Mouse (Mus musculus) lung, postnatal 25 days (tissue): ENCODE measurements around the gene Lpp.

ENCODE experiments used
- DNase-seq: peaks from one replicate; pipeline ENCODE4 v3.0.0; 2022; ENCODE audit warnings: low spot score

Gene Lpp

DNA sequence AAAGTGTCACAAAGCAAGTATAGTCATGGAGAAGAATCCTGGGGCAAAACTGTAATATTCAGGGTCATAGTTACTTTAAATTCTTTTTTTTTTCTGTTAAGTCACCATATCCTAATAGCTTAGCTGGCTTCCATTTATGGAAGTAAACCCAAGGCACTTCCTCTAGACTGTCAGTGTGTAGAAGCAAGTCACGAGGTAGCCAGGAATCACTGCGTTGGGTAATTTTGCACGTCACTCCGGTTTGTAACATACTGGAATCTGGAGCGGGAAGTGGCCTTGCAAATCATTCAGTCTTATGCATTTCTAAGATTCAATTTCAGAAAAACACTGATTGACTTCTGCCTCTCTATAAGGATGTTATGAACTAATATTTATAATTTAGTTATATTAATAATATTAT, 232.3 kb downstream of the Lpp start:
- DNase-seq: peak; percentile 60

- DNase-seq: no peak
Measured at GRCm38 (mm10) chr16:24628779-24629178, 235.5 kb downstream of the Lpp start.

DNA sequence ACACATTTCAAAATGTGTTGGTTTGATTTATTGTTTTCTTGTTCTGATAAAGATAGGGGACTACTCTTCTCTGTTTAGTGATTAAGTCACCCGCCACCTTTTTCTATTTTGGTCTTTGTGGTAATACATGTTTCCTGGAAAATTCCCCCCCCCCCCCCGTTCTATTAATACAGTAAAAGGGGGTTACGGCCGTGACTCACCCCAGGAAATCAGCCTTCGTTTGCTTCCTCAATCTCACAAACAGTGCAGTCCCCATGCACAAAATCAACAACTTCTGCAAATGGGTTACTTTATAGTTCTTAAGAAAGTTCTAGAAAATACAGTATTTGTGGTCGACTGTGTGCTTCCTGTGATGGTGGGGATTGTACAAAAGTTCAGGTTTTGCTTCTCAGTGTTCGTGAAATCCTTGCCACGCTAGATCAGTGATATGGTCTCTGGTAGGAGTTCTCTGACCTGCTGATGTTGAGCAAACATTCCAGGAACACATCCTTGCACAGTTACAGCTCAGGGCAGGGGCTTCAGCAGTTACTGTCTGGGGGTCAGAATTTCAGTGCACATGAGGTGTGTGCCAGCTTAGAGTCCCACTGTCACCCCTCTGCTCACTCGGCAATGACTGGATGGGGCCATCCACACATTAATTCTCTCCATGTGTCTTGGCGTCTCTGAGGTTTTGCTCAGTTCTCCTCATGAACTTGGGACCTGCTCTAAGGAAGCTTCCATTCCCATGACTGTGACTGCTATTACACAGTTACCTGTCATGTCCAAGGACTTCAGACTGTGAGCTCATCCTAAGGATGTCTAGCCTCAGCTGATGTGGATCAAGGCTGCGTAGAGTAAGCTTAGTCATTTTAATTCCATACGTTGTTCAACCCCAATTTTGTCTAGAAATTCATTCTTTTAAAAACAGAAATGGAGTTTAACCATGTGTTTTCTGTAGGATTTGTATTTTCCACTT, 236.2 kb downstream of the Lpp start:
- DNase-seq: peak; percentile 65

DNA sequence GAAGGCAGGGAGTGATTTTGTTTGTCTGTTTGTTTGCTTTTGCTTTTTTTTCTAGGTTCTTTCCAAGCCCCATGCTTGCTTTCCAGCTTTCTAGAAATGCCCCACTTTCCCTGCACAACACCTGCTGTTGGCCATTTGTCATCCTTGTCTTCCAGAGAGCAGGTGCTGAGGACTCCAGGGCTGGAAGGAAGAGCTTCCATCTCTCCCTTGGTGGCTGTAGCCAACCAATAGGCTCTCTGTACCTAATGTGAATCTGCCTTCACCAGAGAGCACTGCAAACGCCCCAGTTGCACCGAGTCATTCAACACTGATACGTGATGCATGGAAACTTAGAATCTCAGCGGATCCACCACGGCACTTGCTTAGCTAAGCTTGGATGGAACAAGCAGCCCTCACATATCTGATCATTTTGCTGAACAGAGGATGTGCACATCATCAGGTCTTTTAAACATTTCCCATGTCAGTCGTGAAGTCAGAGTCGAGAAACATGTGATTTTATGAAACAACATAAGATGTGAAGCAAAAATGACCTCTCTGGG, 242.1 kb downstream of the Lpp start:
- no peak for DNase-seq

DNA sequence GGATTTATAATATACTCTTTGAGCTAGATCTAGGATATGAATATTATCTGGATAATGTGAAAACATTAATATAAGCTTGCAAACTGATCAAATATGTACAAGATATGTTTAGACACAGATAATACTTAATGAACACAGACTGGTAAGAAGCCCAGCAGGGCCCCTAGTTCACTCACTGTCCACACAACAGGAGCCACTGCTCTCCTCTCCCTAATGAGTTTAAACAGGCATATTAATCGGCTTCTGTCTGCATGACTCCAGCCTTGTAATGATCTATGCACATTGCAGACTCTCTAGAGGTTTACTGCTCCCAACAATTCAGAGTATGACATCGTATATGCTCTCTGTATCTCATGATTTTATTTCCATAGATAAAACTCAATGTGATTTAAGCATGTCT, 243.6 kb downstream of the Lpp start:
- DNase-seq: no peak

DNA sequence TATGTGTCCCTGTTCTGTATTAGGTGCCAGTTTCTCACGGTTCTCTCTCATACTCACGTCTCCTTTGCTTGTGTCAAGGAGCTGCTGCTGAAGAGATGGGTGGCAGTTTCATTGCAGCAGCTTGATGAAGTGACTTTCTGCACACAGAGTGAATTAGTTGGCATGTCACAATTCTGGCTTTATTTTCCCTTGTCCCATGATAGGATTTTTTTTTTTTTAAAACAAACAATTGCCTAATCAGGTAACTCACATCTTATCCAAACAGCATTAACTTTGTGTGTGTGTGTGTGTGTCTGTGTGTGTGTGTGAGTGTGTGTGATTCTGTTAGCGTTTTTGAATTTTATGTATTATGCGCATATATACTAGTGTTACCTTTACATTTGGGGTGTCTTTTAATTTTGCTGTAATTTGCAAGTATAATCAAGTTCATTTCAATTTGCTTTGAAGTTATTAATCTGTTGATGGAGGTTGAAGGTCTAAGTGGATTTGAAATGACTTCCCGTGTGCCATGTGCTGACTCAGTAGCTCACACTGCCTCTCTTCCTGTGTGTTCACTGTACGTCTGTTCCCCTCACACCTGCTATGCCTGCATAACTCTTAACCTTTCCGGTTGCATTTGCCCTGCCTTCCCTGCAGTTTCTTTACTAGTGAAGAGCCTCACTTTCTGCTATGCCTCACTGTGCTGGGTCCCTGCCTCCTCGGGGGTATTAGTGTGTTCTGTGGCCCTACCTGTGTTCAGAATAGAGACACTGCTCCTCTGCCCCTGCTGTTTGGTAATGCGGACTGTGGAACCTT, 247.9 kb downstream of the Lpp start:
- no peak for DNase-seq

GRCm38 (mm10) chr16:24643024-24643635, 249.8 kb downstream of the Lpp start:
- no peak for DNase-seq

- DNase-seq: no peak
Measured at GRCm38 (mm10) chr16:24644154-24644553, 250.8 kb downstream of the Lpp start.

DNA sequence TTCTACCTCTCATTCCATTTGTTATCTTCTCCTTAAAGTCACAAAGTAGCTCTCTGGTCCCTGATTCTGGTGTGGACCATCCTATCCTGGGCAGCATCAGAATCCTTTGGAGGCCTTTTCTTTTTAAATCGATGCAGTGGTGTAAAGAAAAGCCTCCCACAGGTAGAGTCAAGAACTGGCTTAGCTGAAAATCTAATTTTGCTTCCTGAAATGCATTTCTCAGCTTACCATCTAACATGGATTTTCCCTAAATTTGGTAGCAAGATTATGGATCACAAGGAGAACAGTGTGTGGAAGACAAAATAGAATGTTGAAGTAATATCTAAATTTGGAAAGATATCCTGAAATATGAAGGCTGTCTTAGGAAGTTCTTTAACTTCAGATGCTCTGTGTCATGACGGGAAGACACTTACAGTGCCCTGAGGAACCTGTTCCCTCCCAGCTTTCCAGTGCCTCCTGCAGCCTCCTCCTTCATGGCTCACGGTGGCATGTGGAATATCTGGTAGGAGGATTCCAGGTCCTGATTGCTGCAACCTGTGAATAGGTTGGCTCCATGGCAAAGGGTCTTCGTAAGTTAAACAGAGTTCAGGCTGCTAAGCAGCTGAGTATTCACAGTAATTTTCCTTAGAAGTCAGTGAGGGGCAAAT, 251.6 kb downstream of the Lpp start:
- no peak for DNase-seq

GRCm38 (mm10) chr16:24645906-24646603, 252.7 kb downstream of the Lpp start:
- DNase-seq: no peak

GRCm38 (mm10) chr16:24651655-24652654, 258.6 kb downstream of the Lpp start:
- DNase-seq: no peak

GRCm38 (mm10) chr16:24653041-24653440, 259.7 kb downstream of the Lpp start:
- DNase-seq: no peak

- no peak for DNase-seq
Measured at GRCm38 (mm10) chr16:24655116-24655515, 261.8 kb downstream of the Lpp start.

DNA sequence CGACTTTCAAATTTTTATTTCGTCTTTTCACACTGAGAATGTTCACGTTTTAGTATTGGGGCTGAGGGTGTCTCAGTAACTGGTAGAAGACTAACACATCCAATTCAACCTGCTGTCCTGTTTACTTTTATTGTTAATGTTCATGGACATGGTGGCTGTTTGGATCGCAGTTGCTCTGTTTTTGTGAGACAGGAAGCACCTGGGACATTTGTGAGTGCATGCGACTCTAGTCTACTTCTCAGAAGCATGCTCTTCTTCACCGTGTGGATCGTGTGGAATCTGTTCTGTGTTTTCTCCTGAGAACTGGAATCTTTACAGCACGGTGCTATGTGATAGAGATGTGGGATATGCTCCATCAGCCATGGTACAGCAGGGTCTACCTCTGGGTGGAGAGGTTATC, 262.7 kb downstream of the Lpp start:
- DNase-seq: no peak

DNA sequence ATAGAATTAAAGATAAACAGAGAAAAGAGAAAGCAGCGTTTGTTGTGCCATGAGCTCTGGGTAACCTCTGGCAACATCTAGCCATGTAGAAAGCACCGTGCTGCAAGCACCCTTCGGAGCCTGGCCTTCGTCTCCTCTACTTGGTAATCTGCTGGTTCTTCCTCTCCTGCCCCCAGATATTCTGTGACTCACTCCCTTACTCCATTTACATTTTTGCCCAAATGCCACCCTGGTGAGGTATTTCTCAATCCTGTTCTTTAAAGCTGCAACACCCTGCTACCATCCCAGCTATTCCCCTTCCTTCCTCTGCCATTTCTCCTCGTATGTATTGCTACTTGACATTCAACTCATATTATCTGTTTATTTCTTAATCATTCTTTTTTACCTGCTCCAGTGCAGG, 263.4 kb downstream of the Lpp start:
- no peak for DNase-seq

GRCm38 (mm10) chr16:24659049-24659448, 265.7 kb downstream of the Lpp start:
- DNase-seq: no peak

- no peak for DNase-seq
Measured at GRCm38 (mm10) chr16:24664131-24664530, 270.8 kb downstream of the Lpp start.

DNA sequence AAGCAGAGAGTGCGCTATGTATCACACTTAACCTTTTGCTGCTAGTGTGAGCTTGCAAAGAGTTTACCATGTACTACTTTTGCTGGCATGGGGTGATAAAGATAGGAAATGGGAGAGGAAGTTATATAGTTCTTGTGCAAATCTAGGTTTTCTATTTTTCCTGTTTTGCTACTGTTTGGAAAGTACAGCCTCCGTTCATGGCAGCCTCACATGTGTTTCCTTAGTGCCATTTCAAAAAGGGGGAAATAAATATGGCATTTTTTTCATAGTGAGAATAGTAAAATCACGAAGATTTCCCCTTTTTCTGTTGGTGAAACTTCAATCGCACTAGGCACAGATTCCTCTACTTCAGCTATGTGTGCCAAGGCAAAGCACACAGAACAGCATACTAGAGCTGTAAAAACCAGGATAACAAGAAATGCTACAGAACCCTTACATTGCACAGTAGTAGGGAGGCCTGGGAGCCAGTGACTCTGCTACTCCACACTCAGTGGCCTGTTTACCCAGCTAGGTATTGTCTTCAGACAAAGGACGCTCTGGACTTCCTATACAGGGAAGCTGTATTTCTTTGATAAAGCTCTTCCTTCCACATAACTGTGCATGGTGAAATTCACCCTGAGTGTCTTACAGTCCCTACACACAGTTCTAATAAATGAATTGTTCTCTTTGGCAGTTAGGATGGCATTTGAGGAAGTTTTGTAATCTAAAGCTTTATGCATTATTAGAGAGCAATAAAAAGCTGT, 276.6 kb downstream of the Lpp start:
- DNase-seq: no peak

GRCm38 (mm10) chr16:24678942-24679341, 285.6 kb downstream of the Lpp start:
- DNase-seq: no peak
